Mouse (Mus musculus) ES-E14 (cell line): ENCODE results near the gene Inpp5d. TPM values are rescaled to one million over a fixed set of nuclear protein-coding genes. Genes with fewer than 3 reads are reported as not detected.

Source experiments
- DNase-seq: peaks from one replicate; pipeline ENCODE4 v3.0.0-alpha.2; 2013; ENCODE audit warnings: low read depth, low spot score
- H3K27ac ChIP-seq: 2 replicates; pipeline ENCODE4 v1.5.1; 2012; ENCODE audit warnings: low read depth, mild to moderate bottlenecking, low read length, moderate library complexity, mixed read lengths; ENCODE audit not compliant: poor library complexity, insufficient read depth, severe bottlenecking
- H3K36me3 ChIP-seq: 2 replicates; pipeline ENCODE4 v1.6.1; 2012; ENCODE audit warnings: mild to moderate bottlenecking, low read length, moderate library complexity, mixed read lengths; ENCODE audit not compliant: control insufficient read depth, poor library complexity, insufficient read depth, severe bottlenecking
- H3K4me1 ChIP-seq, 2 experiments: fragments of 150-350 bp in 1 of 2; sonication (generic) in 1 of 2; 2 replicates each; pipeline ENCODE4 v1.6.1; 2012; ENCODE audit warnings: low read length in 2 of 2, mild to moderate bottlenecking in 1 of 2, mixed read lengths in 1 of 2; ENCODE audit not compliant: control insufficient read depth in 2 of 2, insufficient read depth in 2 of 2, poor library complexity in 1 of 2
- H3K4me3 ChIP-seq, 2 experiments: fragments of 150-350 bp in 1 of 2; sonication (generic) in 1 of 2; 2 replicates each; pipeline ENCODE4 v1.5.1; 2012; ENCODE audit warnings: low read length in 2 of 2, low read depth in 1 of 2, mild to moderate bottlenecking in 1 of 2, mixed read lengths in 1 of 2; ENCODE audit not compliant: insufficient read depth in 1 of 2, poor library complexity in 1 of 2, severe bottlenecking in 1 of 2
- H3K9ac ChIP-seq: 2 replicates; pipeline ENCODE4 v1.6.1; 2012; ENCODE audit warnings: low read depth, mild to moderate bottlenecking, low read length, mixed read lengths; ENCODE audit not compliant: poor library complexity, insufficient read depth, severe bottlenecking
- H3K9me3 ChIP-seq: fragments of 150-350 bp; sonication (generic); 2 replicates; pipeline ENCODE4 v1.6.1; 2012; ENCODE audit warnings: low read depth, mild to moderate bottlenecking, low read length; ENCODE audit not compliant: control insufficient read depth, insufficient read depth
- CHD2 ChIP-seq: IDR thresholded peaks from 2 replicates; pipeline ENCODE4 v1.6.1; 2014; ENCODE audit warnings: mild to moderate bottlenecking, low read depth, low read length, inconsistent platforms
- HCFC1 ChIP-seq: IDR thresholded peaks from 2 replicates; pipeline ENCODE4 v1.6.1; 2012; ENCODE audit warnings: low read length, inconsistent platforms, borderline replicate concordance; ENCODE audit not compliant: insufficient read depth
- MAFK ChIP-seq: IDR thresholded peaks from 2 replicates; pipeline ENCODE4 v1.6.1; 2014; ENCODE audit warnings: mild to moderate bottlenecking, low read depth, low read length, inconsistent platforms; ENCODE audit not compliant: insufficient read depth
- ZC3H11A ChIP-seq: IDR thresholded peaks from 2 replicates; pipeline ENCODE4 v1.6.1; 2012; ENCODE audit warnings: low read depth, mild to moderate bottlenecking, inconsistent platforms, low read length, borderline replicate concordance
- ZNF384 ChIP-seq: IDR thresholded peaks from 2 replicates; pipeline ENCODE4 v1.6.1; 2012; ENCODE audit warnings: low read depth, low read length, inconsistent platforms
- in situ Hi-C, 2 experiments: fragments of 600-800 bp; cut with MboI; formaldehyde crosslinking; loops; one replicate each; pipeline ENCODE4 v1.15.1; 2025; ENCODE audit warnings: low sequenced_read_pairs in 2 of 2, inconsistent platforms in 1 of 2; ENCODE audit not compliant: unreplicated experiment in 2 of 2
- total RNA-seq: library from RNA; depleted of rRNA; stranded (reverse); fragments of 300-350 nt; gene quantifications from 2 replicates; pipeline ENCODE4 v1.2.3, GENCODE M21; 2012

Gene Inpp5d
- total RNA-seq, 1 experiment = 39.5 TPM

GRCm38 (mm10) chr1:87621146-87621857 is 1.2 kb downstream of the Inpp5d start:
- no peak overlapping the region for H3K27ac ChIP-seq
- TF ChIP-seq ZNF384 = no peak
- TF ChIP-seq MAFK = no peak
- TF ChIP-seq ZC3H11A = no peak
- TF ChIP-seq HCFC1 = no peak
- no peak for TF ChIP-seq CHD2
- no peaks in the 10 kb centered on the region for H3K9me3 ChIP-seq
- no peak overlapping the region for H3K9ac ChIP-seq
- no peaks in the 10 kb centered on the region for H3K4me1 ChIP-seq
- in situ Hi-C loops = no loop called here
- H3K36me3 ChIP-seq = no peaks in the 10 kb centered on the region
- no peak for DNase-seq
- no peak overlapping the region for H3K4me3 ChIP-seq

GRCm38 (mm10) chr1:87621858-87622279 is 1.8 kb downstream of the Inpp5d start:
- H3K9me3 ChIP-seq = no peaks in the 10 kb centered on the region
- H3K27ac ChIP-seq = no peak overlapping the region
- in situ Hi-C loops = no loop called here
- TF ChIP-seq HCFC1 = no peak
- no peak for TF ChIP-seq MAFK
- TF ChIP-seq ZNF384 = no peak
- no peak for TF ChIP-seq ZC3H11A
- TF ChIP-seq CHD2 = no peak
- H3K4me1 ChIP-seq = no peaks in the 10 kb centered on the region
- H3K9ac ChIP-seq = no peak overlapping the region
- no peaks in the 10 kb centered on the region for H3K36me3 ChIP-seq
- no peak for DNase-seq
- H3K4me3 ChIP-seq = no peak overlapping the region

- Histone ChIP-seq H3K9me3 (no peaks in the 10 kb centered on the region), H3K27ac (no peak overlapping the region), H3K36me3 (no peaks in the 10 kb centered on the region), H3K9ac (no peak overlapping the region), H3K4me1 (no peaks in the 10 kb centered on the region), H3K4me3 (no peak overlapping the region)
- no peak for DNase-seq
- TF ChIP-seq CHD2 (no peak), ZC3H11A (no peak), HCFC1 (no peak), MAFK (no peak), ZNF384 (no peak)
- in situ Hi-C loops = no loop called here
Observed at GRCm38 (mm10) chr1:87623977-87624666, 4.0 kb downstream of the Inpp5d start.

- TF ChIP-seq CHD2 (no peak), HCFC1 (no peak), ZNF384 (no peak), ZC3H11A (no peak), MAFK (no peak)
- Histone ChIP-seq H3K4me1 (no peaks in the 10 kb centered on the region), H3K4me3 (no peak overlapping the region), H3K9me3 (no peaks in the 10 kb centered on the region), H3K27ac (no peak overlapping the region), H3K9ac (no peak overlapping the region), H3K36me3 (no peaks in the 10 kb centered on the region)
- DNase-seq = no peak
- in situ Hi-C loops = no loop called here
Observed at GRCm38 (mm10) chr1:87624826-87625225, 4.7 kb downstream of the Inpp5d start.
